Mouse (Mus musculus) CD4-positive helper T cell, adult 2 months (primary cell): Measurements from ENCODE around the gene Cbln3.

Experiments
- DNase-seq: peaks from one replicate; pipeline ENCODE4 v3.0.0-alpha.2; 2012; ENCODE audit warnings: low read depth, missing footprints, low spot score

The Cbln3 gene

DNA sequence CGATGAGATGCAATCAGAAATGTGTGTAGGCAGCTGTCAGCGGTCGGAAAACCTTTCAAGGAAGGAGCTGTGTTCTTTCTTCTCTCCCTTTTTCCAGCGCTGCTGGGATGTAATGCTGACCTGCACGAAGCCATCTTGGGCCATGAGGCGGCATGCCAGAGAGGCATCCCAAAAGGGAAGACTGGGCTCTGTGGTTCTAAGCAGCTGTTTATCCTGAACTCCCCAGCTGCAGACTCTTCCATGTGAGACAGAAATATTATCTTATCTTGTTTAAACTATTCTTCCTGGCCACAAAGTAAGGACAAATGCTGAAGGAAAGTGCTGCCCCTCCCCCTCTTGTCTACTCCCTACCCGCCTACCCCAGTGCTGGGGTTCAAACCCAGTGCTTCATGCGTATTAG lies 3.2 kb downstream of the Cbln3 start:
- DNase-seq = no peak

DNA sequence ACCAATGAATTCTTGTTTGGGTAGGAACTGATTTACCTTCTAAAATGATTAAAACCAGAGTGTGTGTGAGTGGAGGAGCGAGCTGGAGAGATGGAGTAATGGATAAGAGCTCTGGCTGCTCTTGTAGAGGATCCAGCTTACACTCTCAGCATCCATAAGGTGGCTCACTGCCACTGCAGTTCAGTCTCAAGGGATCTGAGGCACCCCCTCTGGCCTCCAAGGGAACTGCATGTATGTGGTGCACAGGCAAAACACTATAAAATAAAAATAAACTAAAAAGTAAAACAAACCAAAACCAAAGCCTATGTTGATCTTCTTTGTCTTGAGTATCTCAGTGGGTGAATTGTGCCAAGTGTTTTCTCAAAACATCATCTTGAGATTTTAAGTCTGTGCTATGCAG lies 4.6 kb downstream of the Cbln3 start:
- DNase-seq = peak; percentile 85

DNA sequence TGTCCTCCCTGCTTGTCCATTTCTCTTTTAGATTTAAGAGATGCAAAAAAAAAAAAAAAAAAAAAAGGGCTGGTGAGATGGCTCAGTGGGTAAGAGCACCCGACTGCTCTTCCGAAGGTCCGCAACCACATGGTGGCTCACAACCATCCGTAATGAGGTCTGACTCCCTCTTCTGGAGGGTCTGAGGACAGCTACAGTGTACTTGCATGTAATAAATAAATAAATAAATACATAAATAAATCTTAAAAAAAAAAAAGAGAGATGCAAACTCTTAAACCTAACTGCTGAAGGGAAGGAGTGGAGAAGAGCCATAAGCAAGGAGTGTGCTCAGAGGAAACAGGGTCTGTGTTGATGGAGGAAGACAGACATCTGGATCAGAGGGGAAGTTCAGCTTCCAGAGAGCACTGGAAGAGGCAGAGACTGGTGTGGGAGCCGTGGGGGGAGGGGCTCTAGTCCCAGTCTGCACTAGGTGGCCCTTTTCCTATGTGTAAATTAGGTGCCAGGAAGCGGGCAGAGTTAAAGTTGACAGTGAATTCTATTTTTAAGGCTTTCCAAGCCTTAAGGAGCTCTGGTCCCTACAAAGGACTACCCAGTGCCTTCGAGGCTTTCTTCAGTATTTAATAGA lies 5.8 kb downstream of the Cbln3 start:
- no peak for DNase-seq

DNA sequence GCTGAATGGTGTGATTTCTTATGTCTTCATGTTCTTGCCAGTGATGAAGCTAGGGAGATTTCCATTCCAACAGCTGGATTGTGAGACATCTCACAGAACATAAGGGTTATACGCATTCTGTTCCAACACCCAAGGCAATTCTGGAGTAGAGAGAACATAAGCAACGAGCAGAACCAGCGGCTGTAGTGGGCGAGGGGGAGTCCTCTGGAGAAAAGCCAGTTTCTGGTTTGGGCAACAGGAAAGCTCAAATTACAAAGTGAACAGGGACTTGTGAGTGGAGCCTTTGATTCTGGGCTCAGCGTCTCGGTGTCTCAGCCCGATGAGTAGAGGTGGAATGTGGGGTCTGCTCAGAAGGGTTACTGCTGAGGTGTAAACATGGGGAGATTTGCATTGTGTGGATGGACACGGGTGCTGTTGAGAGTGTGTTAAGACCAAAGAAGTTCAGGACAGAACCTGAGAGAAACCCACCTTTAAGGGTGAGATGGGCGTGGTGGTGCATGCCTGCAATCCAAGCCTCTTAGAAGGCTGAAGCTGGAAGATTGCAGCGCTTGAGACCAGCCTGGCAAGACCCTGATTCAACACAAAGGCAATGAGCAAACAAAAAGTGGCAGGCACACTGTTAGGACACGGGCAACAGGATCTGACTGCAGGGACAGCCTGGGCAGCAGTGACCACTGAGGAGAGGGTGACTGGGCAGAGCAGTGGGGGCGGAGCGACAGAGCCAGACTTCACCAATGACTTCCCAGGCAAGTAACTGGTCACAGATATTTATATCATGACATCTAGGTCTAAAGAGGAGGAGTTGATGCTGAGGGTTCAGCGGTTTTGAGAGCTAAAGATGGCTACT lies 6.5 kb downstream of the Cbln3 start:
- DNase-seq = no peak

DNA sequence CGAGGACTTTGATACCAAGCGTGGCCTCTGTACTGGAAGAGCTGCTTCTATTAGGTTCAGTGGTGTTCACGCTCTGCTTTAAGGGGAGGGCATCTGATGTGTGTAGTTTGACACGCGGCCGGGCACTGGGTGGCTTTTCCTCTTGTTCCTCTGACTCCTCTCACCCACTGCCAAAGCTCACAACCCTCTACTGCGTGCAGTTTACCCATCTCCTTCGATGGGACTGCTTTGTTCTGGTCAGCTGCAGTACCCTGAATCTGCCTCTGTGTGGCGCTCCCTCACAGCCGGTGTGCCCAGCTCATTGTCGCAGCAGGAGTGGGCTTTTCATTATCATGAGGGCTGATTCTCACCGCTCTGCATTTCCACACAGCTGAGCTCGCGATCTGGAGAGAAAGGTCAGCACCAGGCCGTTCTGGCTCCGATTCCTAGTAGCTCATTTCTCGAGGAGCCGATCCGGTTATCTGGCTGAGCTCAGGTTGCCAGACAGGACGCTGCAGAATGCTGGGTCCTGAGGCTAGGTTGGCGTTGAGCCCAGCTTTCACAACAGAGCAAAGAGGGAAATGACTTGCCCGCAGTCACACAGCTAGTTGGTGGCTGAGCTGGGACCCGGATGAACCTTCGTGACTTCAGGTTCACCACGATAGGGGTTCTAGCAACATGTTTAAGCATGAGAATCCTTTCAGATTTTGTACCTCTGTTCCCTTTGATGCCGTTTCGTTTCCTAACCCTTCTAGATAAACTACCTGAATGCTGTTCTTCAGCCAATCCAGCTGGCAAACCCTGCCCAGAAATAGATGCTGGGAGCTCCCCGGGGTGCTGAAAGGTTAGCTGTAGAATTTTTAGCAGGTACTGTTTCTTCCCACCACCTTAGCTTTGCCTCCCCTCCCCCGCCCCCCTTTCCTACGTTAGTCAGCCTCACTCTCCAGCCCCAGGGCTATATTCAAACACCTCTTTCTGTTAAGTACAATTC lies 10.2 kb downstream of the Cbln3 start:
- DNase-seq = peak; percentile 76

DNA sequence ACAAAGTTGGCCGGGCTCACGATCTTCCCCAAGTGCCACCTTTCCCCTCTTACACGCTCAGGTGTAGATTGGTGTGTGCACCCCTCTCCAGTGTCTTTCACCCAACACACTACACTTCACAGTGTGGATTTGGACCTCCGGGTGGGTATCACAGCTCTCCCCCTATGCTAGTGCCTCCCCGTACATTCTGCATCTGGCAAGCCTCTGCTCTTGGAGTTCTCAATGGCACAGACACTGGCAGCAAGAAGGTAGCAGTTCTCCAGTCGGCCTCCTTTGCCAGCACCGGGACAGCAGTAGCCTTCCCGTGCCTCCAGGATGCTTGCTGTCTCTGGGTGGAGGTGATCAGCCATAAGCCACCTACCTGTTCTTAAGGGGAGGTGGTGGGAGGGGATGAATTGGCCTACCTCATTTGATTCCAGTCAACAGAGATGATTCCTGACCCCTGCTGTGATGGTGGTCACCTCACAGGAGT lies 10.9 kb downstream of the Cbln3 start:
- no peak for DNase-seq

DNA sequence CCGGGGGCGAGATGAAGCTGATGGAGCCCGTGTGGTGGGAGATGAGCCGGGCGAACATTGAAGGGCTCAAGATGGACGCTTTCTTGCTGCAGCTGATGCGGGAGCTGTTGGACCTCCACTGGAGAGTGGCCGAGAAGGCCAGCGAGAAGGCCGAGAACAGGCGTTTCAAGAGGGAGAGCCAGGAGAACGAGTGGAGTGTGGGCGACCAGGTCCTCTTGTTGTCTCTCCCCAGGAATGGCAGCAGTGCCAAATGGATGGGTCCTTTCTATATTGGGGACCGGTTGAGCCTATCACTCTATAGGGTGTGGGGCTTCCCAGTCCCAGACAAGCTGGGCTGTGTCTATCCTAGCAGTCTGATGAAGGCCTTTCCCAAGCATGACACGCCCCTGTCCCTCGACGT lies 11.6 kb downstream of the Cbln3 start:
- DNase-seq = no peak

DNA sequence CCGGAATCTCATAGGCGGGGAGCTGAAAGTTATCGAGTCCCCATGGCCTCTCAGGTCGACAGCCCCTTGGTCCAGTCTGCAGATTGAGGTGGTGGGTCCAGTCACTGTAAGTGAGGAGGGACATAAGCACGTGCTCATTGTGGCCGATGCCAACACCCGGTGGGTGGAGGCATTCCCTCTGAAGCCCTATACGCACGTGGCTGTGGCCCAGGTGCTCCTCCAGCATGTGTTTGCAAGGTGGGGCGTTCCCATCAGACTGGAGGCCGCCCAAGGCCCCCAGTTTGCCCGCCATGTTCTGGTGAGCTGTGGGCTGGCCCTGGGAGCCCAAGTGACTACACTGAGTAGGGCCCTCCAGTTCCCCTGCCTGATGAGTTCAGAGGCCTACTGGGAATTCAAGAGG lies 12.2 kb downstream of the Cbln3 start:
- no peak for DNase-seq

DNA sequence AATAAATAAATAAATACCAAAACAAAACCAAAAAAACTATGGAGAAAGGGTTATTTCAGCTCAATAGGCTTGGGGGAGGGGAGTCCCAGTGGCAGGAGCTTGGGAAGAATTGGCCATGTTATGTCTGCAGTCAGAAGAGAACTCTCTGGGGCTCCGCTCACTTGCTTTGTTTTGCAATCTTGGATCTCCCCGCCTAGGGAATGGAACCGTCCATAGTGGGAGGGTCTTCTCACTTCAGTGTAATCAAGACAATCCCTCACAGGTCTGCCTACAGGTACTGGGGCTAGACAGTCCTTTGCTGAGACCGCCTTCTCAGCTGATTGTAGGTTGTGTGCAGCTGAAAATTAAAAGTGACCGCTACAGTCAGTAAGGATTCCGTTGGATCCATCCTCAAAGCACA lies 14.7 kb downstream of the Cbln3 start:
- no peak for DNase-seq

DNA sequence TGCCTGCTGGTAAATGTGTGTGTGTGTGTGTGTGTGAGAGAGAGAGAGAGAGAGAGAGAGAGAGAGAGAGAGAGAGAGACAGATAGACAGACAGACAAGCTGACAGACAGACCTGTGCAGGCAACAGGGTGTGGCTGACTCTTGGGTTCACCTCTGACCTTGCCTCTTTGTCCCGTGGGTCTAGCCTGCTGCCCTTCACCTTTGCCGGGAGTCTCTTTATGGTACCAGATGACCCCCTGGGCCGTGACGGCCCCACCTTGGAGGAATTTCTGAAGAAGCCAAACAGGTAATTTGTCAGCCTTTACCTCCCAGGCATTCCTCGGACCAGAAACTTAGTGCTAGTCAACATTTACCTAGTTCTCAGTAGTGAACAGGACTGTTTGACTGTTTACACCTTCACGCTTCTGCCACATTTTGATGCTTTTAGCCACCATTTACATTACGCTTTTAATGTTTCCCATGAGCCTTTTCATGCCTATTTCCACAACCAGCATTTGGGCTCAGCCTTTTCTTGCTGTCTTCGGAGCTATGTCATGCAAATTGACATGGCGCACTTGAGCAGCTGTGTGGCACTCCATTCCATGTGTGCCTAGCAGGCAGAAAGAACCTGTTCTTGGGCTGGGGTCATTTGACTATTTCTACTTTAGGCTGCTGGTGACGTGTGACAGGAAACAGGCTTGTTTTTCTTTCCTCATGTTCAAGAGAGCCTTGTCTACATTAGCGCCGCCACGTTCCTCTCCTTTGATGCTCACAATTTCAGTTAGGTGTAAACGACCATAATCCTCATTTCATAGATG lies 15.8 kb downstream of the Cbln3 start:
- no peak for DNase-seq

DNA sequence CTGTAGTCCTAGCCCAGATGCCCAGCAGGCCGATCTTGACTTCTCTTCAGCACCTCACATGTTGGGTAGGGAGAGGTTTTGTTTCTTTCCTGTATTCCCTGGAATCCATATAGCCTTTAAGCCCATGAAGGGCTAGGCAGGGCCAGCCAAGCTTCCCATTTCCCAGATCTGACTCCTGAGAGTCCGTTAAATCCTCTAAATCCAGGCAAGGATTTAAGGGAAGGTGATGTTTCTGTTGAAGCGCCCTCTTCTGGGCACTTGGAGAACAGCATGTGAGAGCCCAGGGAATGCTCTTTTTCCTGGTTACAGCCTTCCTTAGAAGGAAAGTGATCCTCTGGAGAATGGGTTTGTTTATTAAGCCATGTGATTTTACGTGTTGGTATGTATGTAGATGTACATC lies 17.2 kb downstream of the Cbln3 start:
- DNase-seq = peak; percentile 33

DNA sequence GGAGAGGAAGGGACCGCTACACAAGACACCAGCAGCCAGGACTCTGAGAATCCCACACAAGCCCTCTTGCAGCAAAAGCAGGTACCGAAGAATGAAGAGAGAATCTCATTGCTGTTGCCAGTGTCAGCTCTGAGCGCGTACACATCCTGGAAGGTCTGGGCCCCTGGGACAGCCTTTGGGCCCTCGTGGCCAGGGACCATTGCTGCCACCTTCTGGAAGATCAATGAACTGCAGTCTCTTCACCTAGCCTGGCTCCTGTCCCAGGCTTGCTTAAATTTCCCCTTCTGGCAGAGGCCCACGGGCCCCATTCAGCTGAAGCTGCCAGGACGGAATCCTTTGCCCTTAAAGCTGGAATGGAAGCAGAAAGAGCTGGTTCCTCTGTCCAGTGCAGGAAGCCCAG lies 20.4 kb downstream of the Cbln3 start:
- DNase-seq = peak; percentile 63

DNA sequence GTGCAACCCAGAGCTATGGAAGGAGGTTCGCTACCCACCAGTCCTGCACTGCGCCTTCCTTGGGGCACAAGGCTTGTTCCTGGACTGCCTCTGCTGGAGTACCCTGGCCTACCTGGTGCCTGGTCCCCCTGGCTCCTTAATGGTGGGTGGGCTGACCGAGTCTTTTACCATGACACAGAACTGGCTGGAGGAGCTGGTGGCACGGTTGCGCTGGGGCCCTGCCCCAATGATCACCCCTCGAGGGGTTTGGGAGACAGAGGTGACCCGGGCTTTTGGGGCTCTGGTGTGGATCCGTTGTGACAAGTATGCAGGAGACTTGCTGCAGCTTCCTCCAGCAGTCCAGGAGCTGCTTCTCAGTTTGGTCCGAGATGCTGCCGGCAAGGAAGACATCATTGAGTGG lies 21.2 kb downstream of the Cbln3 start:
- DNase-seq = no peak

DNA sequence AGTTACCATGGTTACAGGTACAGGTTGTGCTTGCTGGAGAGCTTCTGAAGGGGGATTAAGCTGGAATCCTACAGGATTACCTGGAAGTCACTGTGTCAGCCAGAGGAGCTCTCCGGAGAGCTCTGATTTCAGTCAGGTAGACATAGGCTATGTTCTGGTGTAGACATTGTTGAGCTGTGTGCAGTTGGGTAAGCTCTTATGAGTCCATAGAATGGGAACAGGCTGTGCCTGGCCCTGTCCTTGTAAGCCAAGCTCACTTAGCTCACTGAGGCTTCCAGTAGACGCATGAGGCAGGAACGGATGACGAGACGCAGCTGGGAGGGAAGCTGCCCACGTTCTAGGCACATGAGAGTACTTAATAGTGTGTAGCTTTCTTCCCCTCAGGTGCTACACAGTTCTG lies 22.0 kb downstream of the Cbln3 start:
- DNase-seq = no peak

DNA sequence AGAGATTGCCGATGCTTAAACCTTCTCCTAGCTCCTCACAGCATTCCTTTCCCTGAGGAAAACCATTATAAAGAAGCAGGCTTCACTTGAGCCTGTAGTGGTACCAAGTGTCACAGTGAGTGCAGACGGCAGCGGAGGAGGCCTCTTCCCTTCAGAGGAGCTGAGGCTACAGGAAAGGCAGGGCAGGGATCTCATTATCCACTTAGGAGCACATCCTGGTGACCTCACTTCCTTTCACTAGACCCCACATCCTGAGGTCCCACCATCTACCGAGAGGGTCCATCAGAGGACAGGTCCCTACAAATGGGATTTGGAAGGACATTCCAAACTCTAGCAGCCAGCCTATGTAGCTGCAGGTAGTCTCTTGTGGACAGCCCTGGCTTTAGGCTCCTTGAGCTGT lies 26.6 kb downstream of the Cbln3 start:
- no peak for DNase-seq

DNA sequence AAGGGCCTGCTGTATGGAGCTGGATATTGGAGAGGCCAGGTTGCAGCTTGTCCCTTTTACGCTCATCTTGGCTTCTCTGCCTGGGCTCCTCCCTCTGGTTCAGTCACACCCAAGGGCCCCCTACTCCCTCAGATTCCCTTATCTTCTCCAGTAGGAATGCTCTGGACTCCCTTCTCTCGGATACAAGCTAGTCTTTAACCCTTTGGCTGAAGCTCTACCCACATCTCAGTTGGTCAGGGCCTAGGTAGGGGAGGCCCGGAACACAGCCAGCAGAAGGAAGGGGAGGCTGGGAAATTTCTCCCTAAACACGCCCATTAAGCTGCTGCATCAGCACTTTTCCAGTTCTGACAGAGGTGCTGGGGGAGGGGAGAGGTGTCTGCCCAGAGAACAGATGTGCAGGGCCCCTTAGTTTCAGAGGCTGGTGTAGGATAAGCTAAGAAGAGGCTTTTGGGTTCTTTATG lies 29.1 kb downstream of the Cbln3 start:
- no peak for DNase-seq

DNA sequence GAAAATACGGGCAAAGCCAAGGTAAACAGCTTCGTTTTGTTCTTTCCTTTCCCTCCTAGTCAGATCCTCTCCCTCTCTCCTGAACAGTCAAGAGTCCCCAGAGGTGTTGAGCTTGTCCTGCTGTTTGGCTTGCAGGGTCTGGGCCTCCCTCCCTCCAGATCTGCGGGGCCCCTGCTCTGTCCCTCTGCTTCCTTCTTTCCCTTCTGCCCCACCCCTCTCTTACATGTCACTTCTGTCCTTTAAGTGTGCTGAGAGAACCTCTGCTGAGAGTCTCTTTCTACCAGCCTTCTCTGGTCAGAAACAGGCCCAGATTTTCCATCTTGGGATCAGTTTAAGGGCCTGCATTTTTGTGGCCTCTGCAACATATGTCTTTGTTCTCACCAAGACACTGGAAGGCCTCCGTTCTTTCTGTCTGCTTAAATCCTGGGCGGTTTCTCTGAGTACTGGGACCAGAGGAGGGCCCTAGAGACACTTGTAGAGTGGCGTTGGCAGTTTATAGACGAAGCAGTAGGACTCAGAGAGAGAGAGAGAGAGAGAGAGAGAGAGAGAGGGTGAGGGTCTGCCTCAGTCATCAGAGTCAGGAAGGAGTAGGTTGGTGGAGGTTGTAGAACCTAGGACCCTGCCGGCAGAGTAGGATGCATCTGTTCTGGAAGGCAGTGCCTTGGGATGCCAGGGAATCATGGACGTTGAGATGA lies 29.6 kb downstream of the Cbln3 start:
- no peak for DNase-seq

DNA sequence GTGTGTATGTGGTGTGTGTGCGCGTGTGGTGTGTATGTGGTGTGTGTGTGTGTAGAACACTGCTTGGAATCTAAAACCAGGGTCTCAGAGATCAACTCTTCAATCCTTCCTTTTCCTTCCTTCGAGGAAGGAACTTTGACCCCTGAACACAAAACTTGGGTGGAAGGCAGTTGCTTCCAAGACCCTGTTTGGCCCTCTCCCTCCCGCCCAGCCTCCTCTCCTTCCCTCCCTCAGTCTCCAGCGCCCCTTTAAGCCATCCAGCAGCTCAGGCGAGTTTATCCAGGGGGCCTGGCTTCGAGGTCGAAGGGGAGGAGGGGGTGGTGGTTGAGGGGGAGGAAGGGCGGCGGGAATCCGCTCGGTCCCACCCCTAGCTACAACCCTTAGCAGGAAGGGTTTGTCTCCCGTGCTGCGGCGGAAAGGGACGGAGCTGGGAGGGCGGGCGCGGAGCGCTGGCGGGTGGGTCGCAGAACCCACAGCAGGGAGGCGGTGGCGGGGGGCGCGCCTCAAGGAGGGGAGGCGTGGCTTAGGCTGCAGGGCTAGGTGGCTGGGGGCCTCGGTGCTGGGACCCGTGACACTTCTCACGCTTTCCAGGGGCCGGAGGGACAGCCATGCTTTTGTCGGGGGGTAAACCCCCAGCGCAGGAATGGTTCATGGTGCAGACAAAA lies 30.4 kb downstream of the Cbln3 start, which contains the start of gene Nynrin:
Gene Nynrin, plus strand, starts transcription at position 390 of the 665 bp plus-strand sequence.
- peak; percentile 19 for DNase-seq

DNA sequence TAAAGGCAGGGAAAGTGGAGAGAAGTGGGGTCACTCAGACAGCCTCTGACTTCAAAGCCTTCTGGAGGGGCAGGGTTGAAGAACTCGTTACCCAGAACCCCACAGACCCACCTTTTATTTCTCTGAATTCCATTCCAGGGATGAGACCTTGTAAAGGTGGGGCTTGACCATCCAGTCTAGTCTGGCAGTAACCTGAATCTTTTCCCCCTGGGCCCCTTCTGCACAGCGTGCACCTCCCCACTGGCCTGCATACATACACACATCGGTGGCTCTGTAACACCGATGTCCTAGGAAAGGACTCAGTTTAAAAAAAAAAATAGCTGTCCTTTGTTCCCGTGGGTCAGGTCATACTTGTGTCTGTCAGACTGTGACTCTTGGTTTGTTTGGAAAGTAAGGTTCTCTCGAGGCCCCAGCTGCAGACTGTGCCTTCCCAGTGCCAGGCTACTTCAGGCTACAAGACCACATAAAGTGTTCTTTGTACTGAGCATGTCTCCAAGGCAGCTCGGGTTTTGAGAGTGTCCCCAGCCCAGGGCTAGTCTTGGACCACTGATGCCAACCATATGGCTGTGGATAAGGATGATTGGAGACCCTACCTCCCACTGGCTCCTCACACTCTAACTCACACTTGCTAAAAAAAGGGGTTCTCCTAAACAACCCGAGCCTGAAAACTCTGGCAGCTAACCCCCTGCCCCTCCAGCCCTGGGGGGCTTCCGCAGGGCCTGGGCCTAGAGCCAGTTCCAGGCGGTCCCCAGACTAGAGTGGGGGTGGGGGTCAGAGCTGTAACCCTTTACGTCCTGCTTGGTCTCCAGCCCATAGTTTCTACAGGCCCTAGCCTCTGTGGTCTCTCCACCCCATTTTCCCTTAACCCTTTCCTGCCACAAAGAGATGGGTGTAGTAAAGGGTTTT lies 31.3 kb downstream of the Cbln3 start:
- DNase-seq = no peak
